Mouse (Mus musculus) forebrain, embryonic 13.5 days (tissue): Measurements from ENCODE around the gene Zfp870. TPM values are rescaled to one million over a fixed set of nuclear protein-coding genes. Genes with fewer than 3 reads are reported as not detected.
A peak's percentile ranks its signal among the peaks of the same experiment; 100 is the strongest.
"Not testable (repeated sequence)": the region's sequence is repeated elsewhere in the genome, so short reads cannot be mapped to it uniquely, and the experiment has no call there.

Experiments
- ATAC-seq: fragments of 200-750 bp; cut with Nextera tagmentation; 2 replicates; pipeline ENCODE4 v1.8.0; 2017
- H3K27ac ChIP-seq: fragments of 300-500 bp; sonication (generic); 2 replicates; pipeline ENCODE4 v1.5.1; 2015; ENCODE audit warnings: inconsistent platforms, mild to moderate bottlenecking, moderate library complexity
- H3K27me3 ChIP-seq: fragments of 300-500 bp; sonication (generic); 2 replicates; pipeline ENCODE4 v1.6.1; 2015; ENCODE audit warnings: mild to moderate bottlenecking, inconsistent platforms
- H3K36me3 ChIP-seq: fragments of 300-500 bp; sonication (generic); 2 replicates; pipeline ENCODE4 v1.6.1; 2015; ENCODE audit warnings: mild to moderate bottlenecking, inconsistent platforms; ENCODE audit not compliant: poor library complexity, severe bottlenecking
- H3K4me1 ChIP-seq: fragments of 300-500 bp; sonication (generic); 2 replicates; pipeline ENCODE4 v1.6.1; 2015; ENCODE audit warnings: inconsistent platforms
- H3K4me2 ChIP-seq: fragments of 300-500 bp; sonication (generic); 2 replicates; pipeline ENCODE4 v1.6.1; 2015; ENCODE audit warnings: inconsistent platforms, mild to moderate bottlenecking, moderate library complexity
- H3K4me3 ChIP-seq: fragments of 300-500 bp; sonication (generic); 2 replicates; pipeline ENCODE4 v1.5.1; 2015; ENCODE audit warnings: mild to moderate bottlenecking, inconsistent platforms
- H3K9ac ChIP-seq: fragments of 300-500 bp; sonication (generic); 2 replicates; pipeline ENCODE4 v1.6.1; 2015; ENCODE audit warnings: mild to moderate bottlenecking, inconsistent platforms
- H3K9me3 ChIP-seq: fragments of 300-500 bp; sonication (generic); replicated peaks from 2 replicates; pipeline ENCODE4 v1.6.1; 2016; ENCODE audit warnings: inconsistent platforms
- WGBS: fragments of 180-500 bp; shearing (Covaris S2); methylation state at CpG from one replicate; pipeline ENCODE4 v1.1.7; 2015; 5-methylcytosine and 5-hydroxymethylcytosine counted together
- polyA plus RNA-seq: library from polyadenylated mRNA; unstranded; fragments of >200 nt; fragmentation: Nextera tagmentation; extraction: Ambion mirVana; gene quantifications from 2 replicates; pipeline ENCODE4 v1.2.1, GENCODE M21; 2015

The Zfp870 gene
- polyA plus RNA-seq, 1 experiment from 2014 or later = 7.8 TPM

DNA sequence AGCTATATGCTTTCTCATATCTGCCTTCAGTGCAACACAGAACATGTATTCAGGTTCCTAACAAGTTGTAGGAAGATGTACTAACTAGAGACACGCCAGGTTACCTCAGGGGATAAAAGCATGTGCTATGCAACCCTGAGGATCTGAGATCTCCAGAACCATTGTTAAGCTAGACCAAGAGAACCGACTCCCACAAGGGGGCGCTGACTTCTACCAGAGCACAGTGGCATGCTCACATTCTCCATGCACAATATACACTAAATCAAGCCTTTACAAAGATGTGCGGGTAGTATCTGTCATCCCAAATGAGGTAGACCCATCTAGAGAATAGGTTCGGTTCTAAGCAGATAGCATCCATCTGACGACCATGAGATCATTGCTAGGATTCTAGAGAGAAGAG, 34.7 kb downstream of the Zfp870 start:
- ATAC-seq, H3K36me3 ChIP-seq, H3K27ac ChIP-seq, H3K4me3 ChIP-seq, H3K9ac ChIP-seq, H3K4me2 ChIP-seq, H3K4me1 ChIP-seq, H3K27me3 ChIP-seq, H3K9me3 ChIP-seq: not testable (repeated sequence)
- 85% methylated on average over 4 of the region's 6 CpGs for whole genome bisulfite sequencing

DNA sequence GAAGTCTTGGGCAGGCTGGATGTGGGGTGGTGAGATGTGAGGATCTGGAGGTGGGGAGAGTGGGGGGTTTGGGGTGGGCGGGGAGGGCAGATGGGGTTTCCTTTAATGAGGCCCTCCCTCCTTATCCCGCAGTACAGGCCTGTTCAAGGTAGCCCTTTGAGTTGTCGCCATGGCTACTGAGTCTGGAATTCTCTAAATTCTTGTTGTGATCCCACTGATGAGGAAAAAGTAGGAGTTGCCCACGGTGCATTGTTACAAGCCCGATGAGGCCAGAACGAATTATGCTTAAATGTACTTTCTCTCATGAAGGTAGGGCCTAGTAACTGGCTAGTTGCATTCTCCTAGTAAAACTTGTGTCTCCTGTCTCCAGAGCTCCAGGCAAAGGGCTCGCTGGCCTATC, 39.9 kb downstream of the Zfp870 start:
- WGBS = 19% methylated on average over 7 of the region's 7 CpGs
- Histone ChIP-seq H3K4me3 (no peak overlapping the region), H3K27ac (no peak overlapping the region), H3K4me2 (no peak overlapping the region), H3K4me1 (no peaks in the 10 kb centered on the region), H3K9ac (no peak overlapping the region), H3K36me3 (no peaks in the 10 kb centered on the region), H3K27me3 (no peaks in the 10 kb centered on the region), H3K9me3 (no peaks in the 10 kb centered on the region)
- no peak for ATAC-seq

DNA sequence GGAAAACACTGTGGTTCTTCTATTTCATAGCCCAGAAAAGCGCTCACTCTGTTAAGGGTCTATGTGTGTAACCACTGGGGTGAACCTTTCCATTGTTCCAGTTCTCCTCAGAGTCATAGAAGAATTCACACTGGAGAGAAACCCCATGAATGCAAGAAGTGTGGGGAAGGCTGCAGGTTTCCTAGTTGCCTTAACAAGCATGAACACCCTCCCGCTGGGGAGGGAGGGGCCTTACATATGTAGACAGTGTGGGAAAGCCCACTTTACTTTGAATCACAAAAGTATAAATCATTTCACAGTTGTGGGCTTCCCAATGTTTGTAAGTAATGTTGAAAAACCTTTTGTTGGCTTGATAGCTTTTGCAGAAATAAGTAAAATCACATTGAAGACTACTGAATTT, 50.1 kb downstream of the Zfp870 start:
- Histone ChIP-seq H3K9ac (no peak overlapping the region), H3K4me3 (no peak overlapping the region), H3K27me3 (no peaks in the 10 kb centered on the region), H3K4me2 (no peak overlapping the region), H3K27ac (no peak overlapping the region), H3K36me3 (no peaks in the 10 kb centered on the region), H3K4me1 (no peaks in the 10 kb centered on the region), H3K9me3 (no peaks in the 10 kb centered on the region)
- no peak for ATAC-seq
- 71% methylated on average over 2 of the region's 2 CpGs for WGBS

DNA sequence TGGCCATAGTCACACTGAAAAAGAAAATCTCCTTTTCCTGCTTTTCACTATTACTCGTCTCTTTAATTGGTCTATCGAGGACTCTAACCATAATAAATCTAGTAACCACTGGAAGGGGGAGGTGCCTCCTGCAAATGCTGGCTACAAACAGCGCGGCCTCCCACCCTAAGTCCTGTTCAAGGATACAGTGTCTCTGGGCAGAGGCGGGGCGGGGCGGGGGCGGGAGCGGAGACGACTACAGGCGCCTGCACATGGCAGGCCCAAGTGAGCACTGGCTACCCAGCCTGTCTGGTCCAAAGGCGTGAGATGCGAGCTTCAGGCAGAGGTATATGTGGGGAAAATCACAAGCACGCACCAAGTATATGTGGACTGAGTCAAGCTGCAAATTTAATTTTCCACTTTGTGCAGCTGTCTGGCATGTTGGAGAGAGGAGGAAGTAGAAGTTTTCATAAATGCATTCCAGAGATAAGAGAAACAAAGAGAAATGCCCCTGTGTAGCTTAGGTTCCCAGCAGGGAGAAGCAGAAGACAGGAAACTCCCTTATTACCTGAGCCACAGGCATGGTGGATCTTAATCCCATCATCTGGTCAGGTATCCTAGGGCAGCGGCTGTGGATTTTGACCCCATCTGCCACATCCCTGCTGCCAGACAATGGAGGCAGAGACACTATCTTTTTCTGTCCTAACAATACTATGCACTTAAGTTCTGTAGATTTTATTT, 52.2 kb downstream of the Zfp870 start:
- 39% methylated on average over 15 of the region's 15 CpGs for WGBS
- Histone ChIP-seq H3K27ac (no peak overlapping the region), H3K9me3 (no peaks in the 10 kb centered on the region), H3K4me3 (no peak overlapping the region), H3K27me3 (no peaks in the 10 kb centered on the region), H3K36me3 (no peaks in the 10 kb centered on the region), H3K4me2 (no peak overlapping the region), H3K9ac (no peak overlapping the region), H3K4me1 (no peaks in the 10 kb centered on the region)
- no peak for ATAC-seq

DNA sequence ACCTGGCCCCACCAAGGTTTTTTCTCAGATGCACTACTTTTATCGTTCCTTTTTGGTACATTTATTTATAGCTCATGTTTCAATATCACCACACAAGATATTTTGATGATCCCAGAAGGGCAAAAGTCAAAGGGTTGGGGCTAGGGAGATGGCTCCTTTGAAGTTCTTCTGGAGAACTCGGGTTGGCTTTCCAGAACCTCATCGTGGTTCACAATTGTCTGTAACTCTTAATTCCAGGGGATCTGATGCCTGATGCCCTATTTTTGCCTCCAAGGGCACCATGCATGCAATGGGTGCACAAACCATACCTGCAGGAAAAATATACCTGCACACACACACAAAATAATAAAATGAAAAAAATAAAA, 61.0 kb downstream of the Zfp870 start:
- H3K27me3 ChIP-seq = no peaks in the 10 kb centered on the region
- H3K9ac ChIP-seq = no peak overlapping the region
- H3K4me1 ChIP-seq = peaks cover 18% of the 10 kb centered on the region
- H3K27ac ChIP-seq = no peak overlapping the region
- peaks cover 18% of the 10 kb centered on the region for H3K36me3 ChIP-seq
- no peaks in the 10 kb centered on the region; the same call in 1 of the 2 replicates for H3K9me3 ChIP-seq
- ATAC-seq = no peak
- peak overlapping the region; percentile 78 for H3K4me2 ChIP-seq
- 32% methylated on average over 3 of the region's 3 CpGs for WGBS
- H3K4me3 ChIP-seq = peak overlapping the region; percentile 88

DNA sequence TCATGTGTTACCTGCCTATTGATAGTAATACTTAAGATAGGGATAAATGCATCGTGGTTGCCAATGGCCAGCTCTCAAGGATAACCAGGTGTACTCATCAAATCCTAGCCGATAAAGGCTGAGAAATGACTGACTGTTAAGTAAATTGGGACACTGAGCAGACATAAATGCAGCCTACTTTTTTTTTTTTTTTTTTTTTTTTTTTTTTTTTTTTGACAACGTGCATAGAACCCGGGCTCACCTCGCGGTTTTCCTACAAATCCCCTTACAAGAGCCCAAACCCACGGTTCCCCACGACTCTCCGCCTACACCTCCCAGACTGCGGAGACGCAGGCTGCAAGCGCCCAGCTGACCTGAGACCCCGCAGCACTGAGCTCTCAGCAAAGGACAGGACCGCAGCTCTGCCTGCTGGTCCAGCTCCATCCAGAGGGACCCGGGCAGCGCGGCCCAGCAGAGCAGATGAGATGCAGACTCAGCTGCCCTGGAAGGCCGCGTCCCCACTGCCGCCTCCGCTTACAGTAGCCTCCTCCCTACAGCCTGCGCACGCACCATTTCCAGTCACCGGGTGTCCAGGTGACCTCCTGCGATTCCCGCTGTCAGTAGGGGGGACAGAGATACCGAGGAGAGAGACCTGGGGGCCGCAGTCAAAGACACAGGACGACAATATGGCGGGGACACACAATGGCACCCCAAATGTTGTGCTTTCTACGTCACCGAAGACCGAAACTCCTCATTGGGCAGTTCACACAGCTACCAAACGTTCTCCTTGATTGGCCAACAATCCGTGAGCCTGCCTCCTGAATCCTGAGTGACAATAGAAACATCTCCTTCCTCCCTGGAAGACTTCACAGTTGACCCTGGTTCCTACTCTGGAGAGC, 61.7 kb downstream of the Zfp870 start, which contains the start of gene Zfp799:
TSS of gene Zfp799 (minus strand) at position 722 of the 878 bp plus-strand sequence.
- peak within 1 kb of the TSS; percentile 74 for H3K27ac ChIP-seq
- WGBS = 2% methylated on average over 35 of the region's 35 CpGs
- peaks cover 18% of the 10 kb centered on the region for H3K4me1 ChIP-seq
- H3K27me3 ChIP-seq = no peaks in the 10 kb centered on the region
- peak within 1 kb of the TSS; percentile 78 for H3K4me2 ChIP-seq
- peak within 1 kb of the TSS; percentile 88 for H3K4me3 ChIP-seq
- peaks cover 24% of the 10 kb centered on the region for H3K36me3 ChIP-seq
- H3K9ac ChIP-seq = peak within 1 kb of the TSS; percentile 95
- H3K9me3 ChIP-seq = no peaks in the 10 kb centered on the region; the same call in 1 of the 2 replicates
- ATAC-seq = peak; percentile 99

Other genes with a start within 250 kb of the Zfp870 start
- not detected in 2 replicates for gene Cyp4f40, start 232.7 kb downstream of the Zfp870 start, polyA plus RNA-seq
- gene Cyp4f15, start 206.0 kb downstream of the Zfp870 start, polyA plus RNA-seq = 0.84 and 1.4 TPM in 2 replicates
- 42.7 and 53.4 TPM in 2 replicates for gene Zfp871, start 103.4 kb downstream of the Zfp870 start, polyA plus RNA-seq
- gene Zfp811, start 81.7 kb downstream of the Zfp870 start, polyA plus RNA-seq = 38.7 and 42.4 TPM in 2 replicates
- 19.0 and 19.2 TPM in 2 replicates for gene Zfp799, start 61.4 kb downstream of the Zfp870 start, polyA plus RNA-seq
- gene Cyp4f14, start 25.7 kb upstream of the Zfp870 start, polyA plus RNA-seq = not detected in 2 replicates
- gene Cyp4f13, start 55.8 kb upstream of the Zfp870 start, polyA plus RNA-seq = 5.6 and 6.0 TPM in 2 replicates
- 11.4 and 12.5 TPM in 2 replicates for gene Zfp472, start 74.2 kb upstream of the Zfp870 start, polyA plus RNA-seq
- 19.1 and 20.4 TPM in 2 replicates for gene Zfp952, start 101.5 kb upstream of the Zfp870 start, polyA plus RNA-seq
- gene Zfp763, start 141.8 kb upstream of the Zfp870 start, polyA plus RNA-seq = 24.6 and 27.5 TPM in 2 replicates
- not detected in 2 replicates for gene 4921501E09Rik, start 176.4 kb upstream of the Zfp870 start, polyA plus RNA-seq
- gene Zfp563, start 197.7 kb upstream of the Zfp870 start, polyA plus RNA-seq = 18.1 and 18.2 TPM in 2 replicates
- 0.04 and 0.16 TPM in 2 replicates for gene Morc2b, start 248.0 kb upstream of the Zfp870 start, polyA plus RNA-seq